Mouse (Mus musculus): ENCODE measurements around the gene Lipn. TPM values are rescaled to one million over a fixed set of nuclear protein-coding genes. Genes with fewer than 3 reads are reported as not detected.

The Lipn gene
- not detected in 2 replicates for polyA plus RNA-seq (2021; fragmentation: Nextera tagmentation)
- long read RNA-seq, experiment 1: 0 reads
- long read RNA-seq, experiment 2: 0 reads

DNA sequence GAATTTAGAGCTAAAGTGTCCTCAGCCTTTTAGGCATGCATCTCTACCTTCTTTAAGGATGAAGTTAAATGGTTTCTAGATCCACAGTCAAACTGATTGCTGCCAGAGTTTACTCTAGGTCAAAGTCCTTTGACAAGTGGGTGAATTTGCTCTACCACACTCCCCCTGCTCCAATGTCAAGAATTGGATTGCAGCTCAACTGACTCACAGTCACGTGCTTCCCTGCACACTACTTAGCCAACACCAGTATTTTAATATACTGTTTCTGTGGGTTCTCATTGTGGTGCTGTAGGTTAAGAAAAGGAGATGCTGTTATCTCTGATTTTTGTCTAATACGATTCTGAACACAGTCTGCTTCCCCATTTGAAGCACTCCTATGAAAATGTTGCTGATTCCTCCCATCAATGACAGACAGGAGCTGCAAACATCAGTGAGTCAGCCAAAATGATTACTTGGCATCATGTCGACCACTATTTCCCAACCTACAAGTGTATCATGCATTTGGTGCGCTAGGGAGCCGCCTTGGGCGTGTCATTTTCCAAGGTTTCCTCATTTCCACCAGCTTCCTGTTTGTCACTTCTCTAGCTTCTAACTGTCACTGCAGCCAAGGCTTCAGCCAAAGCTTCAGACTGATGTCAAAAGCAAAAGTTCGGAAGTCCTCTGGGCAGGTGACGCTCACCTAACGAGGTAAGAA, at the start of gene Lipn:
Gene Lipn, plus strand, starts transcription at position 580 of the 694 bp plus-strand sequence.

GRCm38 (mm10) chr19:34100633-34101032, 33.5 kb downstream of the Lipn start, which contains the start of gene Lipm:
TSS of gene Lipm (plus strand) at chr19:34100933.

Small RNAs within 50 kb of the gene (microRNA-seq; reads per million reads assigned to microRNA genes)
- not detected for gene Gm23334

Other genes starting within 250 kb of the Lipn start
- gene Lipf, start 106.2 kb upstream of the Lipn start, polyA plus RNA-seq (2021; fragmentation: Nextera tagmentation): not detected in 2 replicates
- not detected in 2 replicates for gene Lipk, start 59.1 kb upstream of the Lipn start, polyA plus RNA-seq (2021; fragmentation: Nextera tagmentation)
- 0.16 TPM in 1 of 2 replicates, not detected in the other for gene Lipm, start 33.6 kb downstream of the Lipn start, polyA plus RNA-seq (2021; fragmentation: Nextera tagmentation)
- gene Ankrd22, start 98.7 kb downstream of the Lipn start, polyA plus RNA-seq (2021; fragmentation: Nextera tagmentation): not detected in 2 replicates
- 13.2 and 15.5 TPM in 2 replicates for gene Stambpl1, start 124.9 kb downstream of the Lipn start, polyA plus RNA-seq (2021; fragmentation: Nextera tagmentation)
- gene Acta2, start 188.2 kb downstream of the Lipn start, polyA plus RNA-seq (2021; fragmentation: Nextera tagmentation): 8.1 and 10.5 TPM in 2 replicates
- 3.2 and 3.5 TPM in 2 replicates for gene Fas, start 223.3 kb downstream of the Lipn start, polyA plus RNA-seq (2021; fragmentation: Nextera tagmentation)

All from layer of hippocampus, adult 6 months (tissue).